Mouse (Mus musculus): ENCODE measurements around the gene Adprhl2. TPM values are rescaled to one million over a fixed set of nuclear protein-coding genes. Genes with fewer than 3 reads are reported as not detected.

Adprhl2 gene
- polyA plus RNA-seq, 1 experiment from 2014 or later: 44.6 TPM

DNA sequence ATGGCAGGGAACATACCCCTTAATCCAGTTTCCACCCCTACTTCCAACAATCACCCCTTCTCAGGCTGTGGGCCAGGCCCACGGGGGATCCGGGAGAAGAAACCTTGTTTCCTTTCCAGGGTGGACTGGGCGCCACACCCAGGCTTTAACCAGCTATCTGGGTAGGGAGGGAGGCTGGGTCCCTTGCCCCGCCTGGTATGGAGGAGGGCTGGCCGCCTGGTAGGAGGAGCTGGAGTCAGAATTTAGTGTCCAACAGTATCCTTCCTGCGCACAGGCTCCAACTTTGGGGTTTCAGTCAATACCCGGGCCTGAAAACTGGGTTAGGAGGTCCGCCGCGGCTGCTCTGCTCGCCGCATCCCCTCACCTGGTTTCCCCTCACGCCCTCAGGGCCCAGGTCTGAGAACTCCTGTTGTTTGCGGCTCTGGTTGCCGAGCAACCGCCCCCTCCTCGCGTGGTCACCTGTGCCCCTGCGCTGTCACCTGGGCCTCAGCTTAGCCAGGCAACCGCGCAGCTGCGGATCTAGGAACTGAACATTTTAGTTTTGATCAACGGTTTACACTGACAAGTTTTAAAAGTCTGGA lies 3.9 kb upstream of the Adprhl2 start, which contains the start of gene Tekt2:
Tekt2 (minus strand) TSS at position 408 of the 581 bp plus-strand sequence.
- peak within 1 kb of the TSS; percentile 28; the same call in 1 of the 2 replicates for H3K9ac ChIP-seq (replicated peaks; ENCODE audit: low read length)
- H3K27me3 ChIP-seq (ENCODE audit: control insufficient read depth, insufficient read depth, low read length): peaks cover 16% of the 10 kb centered on the region
- H3K4me3 ChIP-seq (ENCODE audit: low read depth, low read length): peak within 1 kb of the TSS; percentile 21; the same call in 1 of the 2 replicates
- no peaks in the 10 kb centered on the region for H3K9me3 ChIP-seq (replicated peaks; ENCODE audit: control insufficient read depth, low read length)
- WGBS: 7% methylated on average over 23 of the region's 23 CpGs
- no peak for ATAC-seq (replicated peaks; ENCODE audit: insufficient number of reproducible peaks, low FRiP score, low TSS enrichment, low read depth)
- no peak for DNase-seq (ENCODE audit: low spot score)
- no peaks in the 10 kb centered on the region for H3K36me3 ChIP-seq (replicated peaks; ENCODE audit: control insufficient read depth, insufficient read depth, low read depth, low read length)
- no peak within 1 kb of the TSS for H3K27ac ChIP-seq (replicated peaks; ENCODE audit: low read depth, low read length)
- H3K4me2 ChIP-seq (ENCODE audit: low read depth, low read length): peak within 1 kb of the TSS; percentile 25
- no peaks in the 10 kb centered on the region; the same call in none of the 2 replicates for H3K4me1 ChIP-seq (ENCODE audit: control insufficient read depth, insufficient read depth, low read length)

GRCm38 (mm10) chr4:126324861-126325260 lies 3.4 kb upstream of the Adprhl2 start:
- H3K27ac ChIP-seq (replicated peaks; ENCODE audit: low read depth, low read length): no peak overlapping the region
- H3K9me3 ChIP-seq (replicated peaks; ENCODE audit: control insufficient read depth, low read length): no peaks in the 10 kb centered on the region
- no peak overlapping the region; the same call in 1 of the 2 replicates for H3K4me2 ChIP-seq (ENCODE audit: low read depth, low read length)
- WGBS: 23% methylated on average over 13 of the region's 13 CpGs
- DNase-seq (ENCODE audit: low spot score) (no peak), ATAC-seq (replicated peaks; ENCODE audit: insufficient number of reproducible peaks, low FRiP score, low TSS enrichment, low read depth) (no peak)
- no peaks in the 10 kb centered on the region; the same call in none of the 2 replicates for H3K4me1 ChIP-seq (ENCODE audit: control insufficient read depth, insufficient read depth, low read length)
- no peaks in the 10 kb centered on the region for H3K36me3 ChIP-seq (replicated peaks; ENCODE audit: control insufficient read depth, insufficient read depth, low read depth, low read length)
- H3K27me3 ChIP-seq (ENCODE audit: control insufficient read depth, insufficient read depth, low read length): peaks cover 16% of the 10 kb centered on the region
- H3K4me3 ChIP-seq (ENCODE audit: low read depth, low read length): no peak overlapping the region
- H3K9ac ChIP-seq (replicated peaks; ENCODE audit: low read length): peak overlapping the region; percentile 28; the same call in 1 of the 2 replicates

DNA sequence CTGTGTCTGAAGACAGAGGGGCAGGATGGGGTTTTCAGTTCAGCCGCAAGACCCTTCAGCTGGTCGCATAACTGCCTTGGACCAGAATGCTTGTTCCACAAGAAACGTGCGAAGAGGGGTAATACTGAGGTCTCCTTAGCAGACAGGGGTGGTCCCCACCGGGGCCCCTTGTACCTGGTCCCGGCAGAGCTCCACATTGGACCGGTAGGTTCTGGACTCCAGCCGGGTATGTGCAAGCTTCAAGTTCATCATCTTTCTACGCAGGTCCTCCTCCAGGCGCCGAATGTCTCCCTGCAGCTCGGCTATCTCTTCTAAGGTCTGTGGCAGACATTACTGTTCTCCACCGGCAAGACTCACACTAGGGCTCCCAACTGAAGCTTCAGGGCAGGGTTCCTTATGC lies 1.1 kb upstream of the Adprhl2 start:
- 93% methylated on average over 13 of the region's 13 CpGs for WGBS
- H3K27ac ChIP-seq (replicated peaks; ENCODE audit: low read depth, low read length): no peak overlapping the region
- H3K4me3 ChIP-seq (ENCODE audit: low read depth, low read length): no peak overlapping the region
- H3K9me3 ChIP-seq (replicated peaks; ENCODE audit: control insufficient read depth, low read length): no peaks in the 10 kb centered on the region
- ATAC-seq (replicated peaks; ENCODE audit: insufficient number of reproducible peaks, low FRiP score, low TSS enrichment, low read depth) (no peak), DNase-seq (ENCODE audit: low spot score) (no peak)
- no peaks in the 10 kb centered on the region; the same call in none of the 2 replicates for H3K4me1 ChIP-seq (ENCODE audit: control insufficient read depth, insufficient read depth, low read length)
- peaks cover 5% of the 10 kb centered on the region for H3K36me3 ChIP-seq (replicated peaks; ENCODE audit: control insufficient read depth, insufficient read depth, low read depth, low read length)
- no peak overlapping the region for H3K9ac ChIP-seq (replicated peaks; ENCODE audit: low read length)
- H3K4me2 ChIP-seq (ENCODE audit: low read depth, low read length): no peak overlapping the region
- H3K27me3 ChIP-seq (ENCODE audit: control insufficient read depth, insufficient read depth, low read length): peaks cover 16% of the 10 kb centered on the region

DNA sequence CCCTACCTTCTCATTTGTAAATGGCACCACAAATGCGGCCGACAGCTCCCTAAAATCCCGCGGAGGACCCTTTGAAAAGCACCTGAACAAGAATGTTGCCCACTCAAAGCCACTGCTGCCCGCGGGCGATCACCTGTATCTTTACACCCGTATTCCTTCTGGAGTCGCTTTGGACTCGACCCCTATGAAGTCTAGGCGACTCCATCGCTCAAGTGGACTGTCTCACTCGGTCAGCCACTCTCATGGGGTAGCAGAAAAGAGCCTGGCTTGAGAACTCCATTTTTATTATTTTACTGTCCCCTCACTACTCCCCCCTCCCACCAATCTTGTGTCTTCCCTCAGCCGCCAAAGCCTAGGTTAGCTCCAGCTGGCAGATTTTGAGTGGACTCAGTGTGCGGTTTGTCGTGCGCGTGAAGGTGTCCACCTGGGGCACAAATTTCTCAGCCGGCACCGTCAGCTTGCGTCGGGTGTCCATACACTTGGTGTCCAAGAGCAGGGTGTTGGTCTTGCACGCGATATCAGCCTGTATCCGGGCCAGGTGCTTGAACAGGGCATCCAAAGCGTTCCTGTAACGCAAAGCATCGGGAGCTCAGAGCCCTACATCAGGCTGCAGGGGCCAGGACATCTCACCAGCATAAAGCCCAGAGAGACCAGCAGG lies 480 bp upstream of the Adprhl2 start:
- no peak for DNase-seq (ENCODE audit: low spot score)
- Histone ChIP-seq H3K27ac (replicated peaks; ENCODE audit: low read depth, low read length) (no peak overlapping the region), H3K9me3 (replicated peaks; ENCODE audit: control insufficient read depth, low read length) (no peaks in the 10 kb centered on the region), H3K4me3 (ENCODE audit: low read depth, low read length) (peak overlapping the region; percentile 81), H3K27me3 (ENCODE audit: control insufficient read depth, insufficient read depth, low read length) (peaks cover 16% of the 10 kb centered on the region), H3K4me2 (ENCODE audit: low read depth, low read length) (peak overlapping the region; percentile 30), H3K36me3 (replicated peaks; ENCODE audit: control insufficient read depth, insufficient read depth, low read depth, low read length) (peaks cover 8% of the 10 kb centered on the region), H3K4me1 (ENCODE audit: control insufficient read depth, insufficient read depth, low read length) (no peaks in the 10 kb centered on the region; the same call in none of the 2 replicates), H3K9ac (replicated peaks; ENCODE audit: low read length) (no peak overlapping the region; the same call in 1 of the 2 replicates)
- ATAC-seq (replicated peaks; ENCODE audit: insufficient number of reproducible peaks, low FRiP score, low TSS enrichment, low read depth): peak; percentile 30; the same call in 1 of the 2 replicates
- 52% methylated on average over 28 of the region's 28 CpGs for WGBS

GRCm38 (mm10) chr4:126319806-126320205 lies 1.7 kb downstream of the Adprhl2 start:
- no peak overlapping the region for H3K4me2 ChIP-seq (ENCODE audit: low read depth, low read length)
- ATAC-seq (replicated peaks; ENCODE audit: insufficient number of reproducible peaks, low FRiP score, low TSS enrichment, low read depth) (no peak), DNase-seq (ENCODE audit: low spot score) (no peak)
- no peak overlapping the region for H3K9ac ChIP-seq (replicated peaks; ENCODE audit: low read length)
- peaks cover 18% of the 10 kb centered on the region for H3K36me3 ChIP-seq (replicated peaks; ENCODE audit: control insufficient read depth, insufficient read depth, low read depth, low read length)
- no peak overlapping the region for H3K4me3 ChIP-seq (ENCODE audit: low read depth, low read length)
- WGBS: 88% methylated on average over 6 of the region's 6 CpGs
- no peaks in the 10 kb centered on the region for H3K9me3 ChIP-seq (replicated peaks; ENCODE audit: control insufficient read depth, low read length)
- no peaks in the 10 kb centered on the region for H3K4me1 ChIP-seq (ENCODE audit: control insufficient read depth, insufficient read depth, low read length)
- H3K27me3 ChIP-seq (ENCODE audit: control insufficient read depth, insufficient read depth, low read length): peaks cover 7% of the 10 kb centered on the region
- no peak overlapping the region for H3K27ac ChIP-seq (replicated peaks; ENCODE audit: low read depth, low read length)

DNA sequence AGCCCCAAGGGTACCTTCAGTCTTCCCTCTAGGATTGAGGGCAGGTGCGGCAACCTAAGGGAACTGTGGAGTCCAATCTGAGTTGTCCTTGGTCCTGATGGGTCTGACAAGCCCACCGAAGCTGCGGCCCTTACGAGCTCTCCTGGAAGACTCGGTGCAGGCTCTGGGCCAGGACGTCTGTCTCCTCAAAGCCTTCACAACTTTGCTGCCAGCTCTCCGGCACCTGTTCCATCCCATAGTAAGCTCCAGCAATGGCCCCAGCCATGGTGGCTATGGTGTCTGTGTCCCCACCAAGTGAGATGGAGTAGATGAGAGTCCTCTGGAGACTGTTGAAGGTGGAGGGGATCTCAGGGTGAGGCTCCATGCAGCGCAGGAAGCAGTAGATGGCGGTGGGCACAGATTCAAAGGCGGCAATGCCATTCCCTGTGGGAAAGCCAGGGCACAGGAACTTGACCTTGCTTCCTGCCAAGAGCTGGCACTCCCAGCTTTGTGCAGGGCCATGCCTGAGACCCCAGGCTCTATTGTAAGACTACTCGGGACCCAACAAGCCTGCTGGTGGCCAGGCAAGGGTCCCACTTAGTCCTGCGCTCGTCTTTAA lies 5.0 kb downstream of the Adprhl2 start:
- H3K36me3 ChIP-seq (replicated peaks; ENCODE audit: control insufficient read depth, insufficient read depth, low read depth, low read length): peaks cover 18% of the 10 kb centered on the region
- peaks cover 11% of the 10 kb centered on the region for H3K4me1 ChIP-seq (ENCODE audit: control insufficient read depth, insufficient read depth, low read length)
- H3K4me3 ChIP-seq (ENCODE audit: low read depth, low read length): no peak overlapping the region
- H3K27me3 ChIP-seq (ENCODE audit: control insufficient read depth, insufficient read depth, low read length): no peaks in the 10 kb centered on the region
- H3K9ac ChIP-seq (replicated peaks; ENCODE audit: low read length): no peak overlapping the region
- no peak overlapping the region for H3K27ac ChIP-seq (replicated peaks; ENCODE audit: low read depth, low read length)
- H3K9me3 ChIP-seq (replicated peaks; ENCODE audit: control insufficient read depth, low read length): no peaks in the 10 kb centered on the region
- no peak for ATAC-seq (replicated peaks; ENCODE audit: insufficient number of reproducible peaks, low FRiP score, low TSS enrichment, low read depth)
- H3K4me2 ChIP-seq (ENCODE audit: low read depth, low read length): no peak overlapping the region
- 89% methylated on average over 13 of the region's 13 CpGs for WGBS
- no peak for DNase-seq (ENCODE audit: low spot score)

GRCm38 (mm10) chr4:126315931-126316330 lies 5.6 kb downstream of the Adprhl2 start:
- no peak for DNase-seq (ENCODE audit: low spot score)
- 48% methylated on average over 5 of the region's 5 CpGs for WGBS
- H3K36me3 ChIP-seq (replicated peaks; ENCODE audit: control insufficient read depth, insufficient read depth, low read depth, low read length): peaks cover 18% of the 10 kb centered on the region

DNA sequence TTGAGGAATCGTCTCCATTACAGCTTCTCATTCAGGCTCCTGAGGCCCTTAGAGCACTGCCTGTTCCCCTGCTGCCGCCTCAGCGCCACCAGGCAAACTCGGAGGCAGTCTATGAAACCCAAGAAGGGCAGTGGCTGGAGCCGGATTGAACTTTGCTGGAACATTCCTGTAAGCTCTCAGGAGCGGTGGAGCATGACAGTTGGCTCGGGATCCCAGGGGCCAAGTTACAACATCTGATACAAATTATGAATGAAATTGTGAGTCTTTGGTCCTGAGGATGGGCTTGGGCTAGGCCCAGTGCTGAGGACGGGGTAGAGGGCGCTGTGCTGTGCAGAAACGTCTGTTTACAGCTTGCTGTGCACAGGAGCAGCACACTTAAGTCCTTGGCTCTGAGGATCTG lies 7.1 kb downstream of the Adprhl2 start:
- Histone ChIP-seq H3K4me3 (ENCODE audit: low read depth, low read length) (no peak overlapping the region), H3K4me1 (ENCODE audit: control insufficient read depth, insufficient read depth, low read length) (peaks cover 11% of the 10 kb centered on the region), H3K4me2 (ENCODE audit: low read depth, low read length) (no peak overlapping the region), H3K9me3 (replicated peaks; ENCODE audit: control insufficient read depth, low read length) (no peaks in the 10 kb centered on the region), H3K9ac (replicated peaks; ENCODE audit: low read length) (no peak overlapping the region), H3K27ac (replicated peaks; ENCODE audit: low read depth, low read length) (peak overlapping the region; percentile 56; the same call in 1 of the 2 replicates), H3K36me3 (replicated peaks; ENCODE audit: control insufficient read depth, insufficient read depth, low read depth, low read length) (peaks cover 18% of the 10 kb centered on the region), H3K27me3 (ENCODE audit: control insufficient read depth, insufficient read depth, low read length) (no peaks in the 10 kb centered on the region)
- DNase-seq (ENCODE audit: low spot score) (peak; percentile 87), ATAC-seq (replicated peaks; ENCODE audit: insufficient number of reproducible peaks, low FRiP score, low TSS enrichment, low read depth) (no peak; the same call in 1 of the 2 replicates)
- 23% methylated on average over 10 of the region's 10 CpGs for WGBS

More at GRCm38 (mm10) chr4:126315931-126316330, 5.6 kb downstream of the Adprhl2 start:
- Histone ChIP-seq H3K4me1 (ENCODE audit: control insufficient read depth, insufficient read depth, low read length) (peaks cover 11% of the 10 kb centered on the region), H3K9me3 (replicated peaks; ENCODE audit: control insufficient read depth, low read length) (no peaks in the 10 kb centered on the region), H3K9ac (replicated peaks; ENCODE audit: low read length) (no peak overlapping the region), H3K4me3 (ENCODE audit: low read depth, low read length) (no peak overlapping the region), H3K4me2 (ENCODE audit: low read depth, low read length) (no peak overlapping the region), H3K27ac (replicated peaks; ENCODE audit: low read depth, low read length) (no peak overlapping the region), H3K27me3 (ENCODE audit: control insufficient read depth, insufficient read depth, low read length) (no peaks in the 10 kb centered on the region)
- ATAC-seq (replicated peaks; ENCODE audit: insufficient number of reproducible peaks, low FRiP score, low TSS enrichment, low read depth): no peak
